Mouse (Mus musculus) megakaryocyte progenitor cell, adult 5-6 weeks (primary cell): ENCODE measurements around the gene Epha3. TPM values are rescaled to one million over a fixed set of nuclear protein-coding genes. Genes with fewer than 3 reads are reported as not detected.

ENCODE experiments used
- ATAC-seq: replicated peaks from 2 replicates; pipeline ENCODE4 v1.8.0; 2016; ENCODE audit warnings: mild to moderate bottlenecking, moderate TSS enrichment, inconsistent platforms; ENCODE audit not compliant: poor library complexity
- total RNA-seq, 2 experiments: library from RNA; stranded (forward) in 1 of 2; stranded (reverse) in 1 of 2; fragments of 157-497, 149-512 nt in 1 of 2; fragments of 200-1000 nt in 1 of 2; gene quantifications; 2 replicates each; pipeline versions ENCODE4 v1.2.3 to v1.2.4; 2015 to 2017

Epha3 gene
- total RNA-seq, 2 experiments from 2014 or later: not detected

GRCm38 (mm10) chr16:63517636-63518035 is 346.3 kb downstream of the Epha3 start:
- no peak for ATAC-seq

GRCm38 (mm10) chr16:63510069-63510468 is 353.9 kb downstream of the Epha3 start:
- ATAC-seq: no peak

- ATAC-seq: no peak
Measured at GRCm38 (mm10) chr16:63506437-63506836, 357.5 kb downstream of the Epha3 start.

GRCm38 (mm10) chr16:63501456-63501855 is 362.5 kb downstream of the Epha3 start:
- ATAC-seq: no peak

GRCm38 (mm10) chr16:63500975-63501393 is 363.0 kb downstream of the Epha3 start:
- ATAC-seq: no peak
